Mouse (Mus musculus) cerebellum, adult 18-20 months (tissue): ENCODE results near the gene Vmn2r9.
"Not testable (repeated sequence)": the region's sequence is repeated elsewhere in the genome, so short reads cannot be mapped to it uniquely, and the experiment has no call there.

Experiments used
- DNase-seq, 2 experiments: peaks; one replicate each; pipeline ENCODE4 v3.0.0; 2021

Vmn2r9 gene

DNA sequence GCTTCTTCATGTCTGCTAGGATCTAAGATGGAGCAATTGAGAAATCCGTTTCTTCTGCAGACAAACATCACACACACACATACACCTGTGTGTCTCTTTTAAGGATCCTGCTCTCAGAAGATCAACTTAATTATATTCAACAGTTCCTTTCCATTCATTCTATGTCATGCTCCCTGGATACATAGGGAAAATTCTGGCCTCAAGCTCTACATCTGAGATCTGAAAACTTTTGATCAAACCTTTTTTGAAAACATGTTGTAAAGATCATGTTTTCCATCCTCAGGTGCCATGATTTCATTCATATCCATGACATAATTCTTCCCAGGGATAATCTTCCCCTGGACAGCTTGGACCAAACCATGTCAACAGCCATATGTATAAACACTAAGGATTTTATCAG, at the start of gene Vmn2r9:
Gene Vmn2r9 (minus strand): TSS at position 101 of the 400 bp plus-strand sequence.
- DNase-seq: not testable (repeated sequence)

DNA sequence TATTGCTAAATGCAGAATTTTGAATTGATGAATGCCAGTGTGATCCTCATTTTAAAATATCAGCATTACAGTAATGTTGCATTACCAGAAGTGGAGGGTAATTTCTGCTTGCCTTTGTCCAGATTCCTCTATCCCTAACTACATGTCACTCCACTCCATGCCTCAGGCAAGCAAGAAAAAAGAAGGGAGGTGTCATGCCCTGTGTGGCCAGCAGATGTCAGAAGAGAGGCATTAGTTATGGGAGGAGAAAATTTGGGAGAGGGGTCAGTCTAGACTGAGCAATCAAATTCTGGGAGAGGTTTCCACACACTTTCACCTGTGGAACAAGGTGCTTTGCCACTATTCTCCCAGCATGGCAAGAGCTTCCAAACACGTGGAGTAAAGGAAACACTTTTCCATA, 14.3 kb upstream of the Vmn2r9 start:
- not testable (repeated sequence) for DNase-seq

- DNase-seq: no peak
These were observed 2.9 kb downstream of the Vmn2r9 start for GRCm38 (mm10) chr5:108849466-108849865.

DNA sequence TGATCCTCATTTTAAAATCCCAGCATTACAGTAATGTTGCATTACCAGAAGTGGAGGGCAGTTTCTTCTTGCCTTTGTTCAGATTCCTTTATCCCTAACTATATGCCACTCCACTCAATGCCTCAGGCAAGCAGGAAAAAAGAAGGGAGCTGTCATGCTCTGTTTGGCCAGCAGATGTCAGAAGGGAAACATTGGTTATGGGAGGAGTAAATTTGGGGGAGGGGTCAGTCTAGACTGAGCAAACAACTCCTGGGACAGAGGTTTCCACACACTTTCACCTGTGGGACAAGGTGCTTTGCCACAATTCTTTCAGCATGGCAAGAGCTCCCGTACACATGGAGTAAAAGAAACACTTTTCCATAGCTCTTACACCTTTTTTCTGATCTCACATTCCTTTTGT, 16.2 kb downstream of the Vmn2r9 start:
- DNase-seq: no peak

GRCm38 (mm10) chr5:108823276-108823675, 29.1 kb downstream of the Vmn2r9 start:
- DNase-seq: no peak

DNA sequence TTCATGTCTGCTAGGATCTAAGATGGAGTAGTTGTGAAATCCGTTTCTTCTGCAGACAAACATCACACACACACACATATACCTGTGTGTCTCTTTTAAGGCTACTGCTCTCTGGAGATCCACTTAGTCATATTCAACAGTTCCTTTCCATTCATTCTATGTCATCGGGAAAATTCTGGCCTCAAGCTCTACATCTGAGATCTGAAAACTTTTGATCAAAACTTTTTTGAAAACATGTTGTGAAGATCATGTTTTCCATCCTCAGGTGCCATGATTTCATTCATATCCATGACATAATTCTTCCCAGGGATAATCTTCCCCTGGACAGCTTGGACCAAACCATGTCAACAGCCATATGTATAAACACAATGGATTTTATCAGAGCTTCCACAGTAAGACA, 43.7 kb downstream of the Vmn2r9 start, which contains the start of gene Vmn2r8:
Gene Vmn2r8 (minus strand): TSS at position 101 of the 400 bp plus-strand sequence.
- not testable (repeated sequence) for DNase-seq

GRCm38 (mm10) chr5:108803646-108804045, 48.8 kb downstream of the Vmn2r9 start:
- no peak for DNase-seq

DNA sequence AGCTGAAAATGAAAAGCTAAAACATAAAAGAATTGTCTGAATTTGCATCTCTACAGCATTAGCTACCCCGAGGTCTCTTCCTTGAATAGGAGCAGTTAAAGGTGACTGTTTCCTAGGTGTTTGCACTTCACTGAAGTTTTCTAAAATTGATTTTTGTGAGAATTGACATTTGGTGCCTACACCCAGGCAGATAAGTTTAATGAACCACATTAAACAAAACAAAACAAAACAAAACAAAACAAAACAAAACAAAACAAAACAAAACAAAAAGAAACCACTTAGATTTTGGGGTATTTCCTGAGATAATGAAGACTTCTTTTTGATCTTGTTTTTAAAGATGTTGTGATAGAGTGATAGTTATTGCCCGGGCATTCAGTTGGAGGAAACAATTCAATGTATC, 57.1 kb downstream of the Vmn2r9 start, which contains the start of gene Tmed11:
Gene Tmed11 (minus strand): TSS at position 101 of the 400 bp plus-strand sequence.
- not testable (repeated sequence) for DNase-seq

GRCm38 (mm10) chr5:108790385-108790784, 62.0 kb downstream of the Vmn2r9 start:
- peak in 1 of 2 experiments; percentile 5 for DNase-seq
